Mouse (Mus musculus) lung, adult 2 months (tissue): Measurements from ENCODE around the gene Hhipl1.

Experiments used
- CTCF ChIP-seq: fragments of 200-500 bp; IDR thresholded peaks from 2 replicates; pipeline ENCODE4 v1.5.1; 2011; ENCODE audit warnings: mild to moderate bottlenecking, low read length, control low read depth; ENCODE audit not compliant: insufficient read depth
- POLR2A ChIP-seq: fragments of 200-500 bp; IDR thresholded peaks from 2 replicates; pipeline ENCODE4 v1.6.1; 2011; ENCODE audit warnings: low read depth, mild to moderate bottlenecking, control low read depth, low read length, borderline replicate concordance; ENCODE audit errors: extremely low read depth

DNA sequence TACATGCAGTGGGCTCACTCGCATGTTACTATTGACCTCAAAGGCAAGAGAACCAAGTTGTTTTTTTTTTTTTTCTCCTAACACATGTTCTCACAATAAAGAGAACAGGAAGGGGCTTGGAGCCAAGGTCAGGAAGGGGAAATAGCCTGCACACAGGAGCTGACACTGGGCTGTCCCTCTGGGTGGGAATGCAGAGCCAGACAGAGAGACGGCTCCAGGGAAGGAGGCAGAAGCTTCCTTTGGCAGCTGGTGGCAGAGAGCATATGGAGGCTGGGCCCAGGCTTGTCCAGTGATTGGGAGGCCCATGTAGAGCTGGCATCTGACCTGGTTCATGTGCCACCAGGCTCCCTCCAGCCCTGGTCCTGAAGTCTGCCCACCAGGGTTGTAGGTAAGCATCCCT lies 61.8 kb downstream of the Hhipl1 start:
- TF ChIP-seq CTCF: no peak
- TF ChIP-seq POLR2A: peak; percentile 48; the same call in 1 of the 2 replicates
